ENCODE assay signal across 23 mouse cellular contexts in genomic region chr16:56359101-56359500, GRCm38 (mm10).
DNase-seq lines count a peak whose midpoint lies in the region; ATAC-seq and TF ChIP-seq lines count a peak whose summit lies in the region.
"Had no signal": no experiment of that assay in that cellular context is flagged by ENCODE, and none has a peak within 500 bp of the region (broad histone marks: within the 10 kb centered on the region; RNA-seq: fewer than 3 reads in every experiment).

No protein-coding gene starts in this region.

- no peak for TF ChIP-seq POLR2A in lung, adult 2 months (IDR thresholded peaks at IDR 0.05; ENCODE audit: borderline replicate concordance, extremely low read depth, low read depth, low read length)

- H3K4me2 ChIP-seq in heart, embryonic 12.5 days = no peak overlapping the region
- H3K4me2 ChIP-seq: embryonic facial prominence, embryonic 13.5 days; forebrain, embryonic 15.5 days; heart, embryonic 15.5 days; hindbrain, embryonic 13.5 days; intestine, embryonic 15.5 days had no signal

- no peak for TF ChIP-seq CTCF in lung, adult 2 months (IDR thresholded peaks at IDR 0.05; ENCODE audit: insufficient read depth, low read length)

- peak; percentile 65 to 69 for DNase-seq in cerebellum, postnatal 10 days
- DNase-seq in cerebellum, adult 9-11 months = no peak
- peak; percentile 29 to 45 for DNase-seq in heart, adult 18-20 months
- peak; percentile 7 for DNase-seq in lung, postnatal 36 days
- no peak for DNase-seq in lung, adult 2 months
- DNase-seq in embryo, embryonic 10 days (ENCODE audit: low spot score) = no peak
- DNase-seq: adrenal gland, postnatal 10 days; B cell, adult 2 months; cerebellum, adult 11 months; cerebellum, adult 9-10 months; gastrocnemius, postnatal 10 days; heart, postnatal 14 days; kidney, adult 18-20 months had no signal

- H3K9me3 ChIP-seq in heart, embryonic 12.5 days (replicated peaks) = no peaks in the 10 kb centered on the region
- H3K9me3 ChIP-seq: embryonic facial prominence, embryonic 13.5 days; forebrain, embryonic 15.5 days; G1E; heart, embryonic 10.5 days; heart, embryonic 15.5 days; hindbrain, embryonic 13.5 days; intestine, embryonic 15.5 days had no signal

- WGBS in heart, embryonic 12.5 days = 79% methylated on average over 2 of the region's 2 CpGs
- WGBS in lung, adult 2 months = 60% methylated on average over 2 of the region's 2 CpGs

- H3K36me3 ChIP-seq in heart, embryonic 12.5 days = no peaks in the 10 kb centered on the region
- H3K36me3 ChIP-seq: embryonic facial prominence, embryonic 13.5 days; forebrain, embryonic 15.5 days; G1E; heart, embryonic 10.5 days; heart, embryonic 15.5 days; hindbrain, embryonic 13.5 days; intestine, embryonic 15.5 days had no signal

- H3K4me3 ChIP-seq in heart, embryonic 12.5 days = no peak overlapping the region
- no peak overlapping the region for H3K4me3 ChIP-seq in lung, adult 2 months (replicated peaks; ENCODE audit: extremely low read depth, low read depth, low read length)
- H3K4me3 ChIP-seq: embryonic facial prominence, embryonic 13.5 days; forebrain, embryonic 15.5 days; heart, embryonic 10.5 days; heart, embryonic 15.5 days; hindbrain, embryonic 13.5 days; intestine, embryonic 15.5 days had no signal

- no peak for ATAC-seq in heart, embryonic 12.5 days (ENCODE audit: insufficient number of reproducible peaks, low FRiP score)
- ATAC-seq: CD4-positive, CD25-positive, alpha-beta regulatory T cell, adult 4 months; forebrain, embryonic 15.5 days; hindbrain, postnatal 0 days; intestine, embryonic 15.5 days had no signal

- peaks cover 4% of the 10 kb centered on the region for H3K4me1 ChIP-seq in heart, embryonic 12.5 days (replicated peaks)
- H3K4me1 ChIP-seq in lung, adult 2 months (ENCODE audit: control insufficient read depth, insufficient read depth, low read length) = no peaks in the 10 kb centered on the region
- H3K4me1 ChIP-seq: embryonic facial prominence, embryonic 13.5 days; forebrain, embryonic 15.5 days; hindbrain, embryonic 13.5 days; intestine, embryonic 15.5 days had no signal

- no peak overlapping the region for H3K9ac ChIP-seq in heart, embryonic 12.5 days
- H3K9ac ChIP-seq: embryonic facial prominence, embryonic 13.5 days; forebrain, embryonic 15.5 days; heart, embryonic 15.5 days; hindbrain, embryonic 13.5 days; intestine, embryonic 15.5 days had no signal

- H3K27ac ChIP-seq in heart, embryonic 12.5 days (ENCODE audit: poor library complexity, severe bottlenecking) = no peak overlapping the region
- H3K27ac ChIP-seq: embryonic facial prominence, embryonic 13.5 days; forebrain, embryonic 15.5 days; heart, embryonic 10.5 days; heart, embryonic 15.5 days; hindbrain, embryonic 13.5 days; hindbrain, postnatal 0 days; intestine, embryonic 15.5 days had no signal

- no peaks in the 10 kb centered on the region for H3K27me3 ChIP-seq in heart, embryonic 12.5 days (replicated peaks)
- H3K27me3 ChIP-seq: embryonic facial prominence, embryonic 13.5 days; forebrain, embryonic 15.5 days; heart, embryonic 15.5 days; hindbrain, embryonic 13.5 days; intestine, embryonic 15.5 days had no signal

Comparison
In these comparisons a context has a peak if more than half of its experiments do, and no peak if none do; other contexts are left out.
1. DNase-seq: peak in cerebellum, postnatal 10 days (2 of 2), heart, adult 18-20 months (2 of 2) and lung, postnatal 36 days (single experiment); none in cerebellum, adult 9-11 months (single experiment), lung, adult 2 months (single experiment) and embryo, embryonic 10 days (single experiment).